Mouse (Mus musculus) kidney, postnatal 0 days (tissue): ENCODE measurements at regions not wholly inside any gene's neighbourhood (a gene's known extent, or its start where the extent isn't known, plus 50 kb on each side); places are given as distances from the start of the nearest gene placed in this dataset.

Experiments
- ATAC-seq: fragments of 200-750 bp; cut with Nextera tagmentation; replicated peaks from 2 replicates; pipeline ENCODE4 v1.8.0; 2017; ENCODE audit warnings: low read depth, moderate number of reproducible peaks, moderate TSS enrichment, moderate library complexity; ENCODE audit not compliant: low FRiP score
- DNase-seq: peaks from one replicate; pipeline ENCODE4 v3.0.0-alpha.2; 2016; ENCODE audit warnings: low spot score
- H3K27ac ChIP-seq: fragments of 300-500 bp; sonication (generic); 2 replicates; pipeline ENCODE4 v1.5.1; 2014; ENCODE audit warnings: mild to moderate bottlenecking
- H3K27me3 ChIP-seq: fragments of 300-500 bp; sonication (generic); 2 replicates; pipeline ENCODE4 v1.6.1; 2014; ENCODE audit warnings: low read length, mixed read lengths; ENCODE audit not compliant: insufficient read depth
- H3K36me3 ChIP-seq: fragments of 300-500 bp; sonication (generic); 2 replicates; pipeline ENCODE4 v1.6.1; 2014; ENCODE audit warnings: low read length, mixed read lengths; ENCODE audit not compliant: insufficient read depth
- H3K4me1 ChIP-seq: fragments of 300-500 bp; sonication (generic); replicated peaks from 2 replicates; pipeline ENCODE4 v1.6.1; 2014; ENCODE audit warnings: antibody characterized with exemption, low read length, mixed read lengths; ENCODE audit not compliant: insufficient read depth
- H3K4me2 ChIP-seq: fragments of 300-500 bp; sonication (generic); 2 replicates; pipeline ENCODE4 v1.6.1; 2014; ENCODE audit warnings: mild to moderate bottlenecking, low read length, moderate library complexity, mixed read lengths
- H3K4me3 ChIP-seq: fragments of 300-500 bp; sonication (generic); replicated peaks from 2 replicates; pipeline ENCODE4 v1.5.1; 2014; ENCODE audit warnings: low read depth, low read length
- H3K9ac ChIP-seq: fragments of 300-500 bp; sonication (generic); 2 replicates; pipeline ENCODE4 v1.6.1; 2014; ENCODE audit warnings: low read depth, low read length
- H3K9me3 ChIP-seq: fragments of 300-500 bp; sonication (generic); replicated peaks from 2 replicates; pipeline ENCODE4 v1.6.1; 2016; ENCODE audit warnings: low read length, inconsistent platforms, mixed read lengths
- CTCF ChIP-seq: IDR thresholded peaks from 2 replicates; pipeline ENCODE4 v1.5.1; 2016; ENCODE audit warnings: antibody characterized with exemption, low read depth, mild to moderate bottlenecking, moderate library complexity
- WGBS: fragments of 180-500 bp; shearing (Covaris S2); extraction: QIAGEN DNeasy Blood & Tissue Kit; methylation state at CpG from one replicate; pipeline ENCODE4 v1.1.7; 2014; 5-methylcytosine and 5-hydroxymethylcytosine counted together

DNA sequence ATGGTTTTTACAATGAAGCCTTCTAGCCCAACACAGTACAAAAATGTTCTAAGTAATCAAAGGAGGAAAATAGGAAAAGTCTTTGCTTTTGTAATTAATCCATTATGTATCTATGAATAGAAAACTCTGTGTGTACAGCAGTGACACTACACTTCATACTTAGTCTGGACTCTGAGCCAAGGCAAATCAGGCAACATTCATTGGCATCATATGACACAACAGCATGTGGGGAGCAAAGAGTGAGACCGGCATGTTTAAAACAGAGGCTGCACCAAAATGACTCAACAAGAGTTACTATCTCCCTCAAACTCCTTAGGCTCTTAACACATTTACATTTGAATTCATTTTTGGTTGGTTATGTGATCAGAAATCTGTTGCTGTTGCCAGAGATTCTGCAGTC is 1039.5 kb downstream of the 5730522E02Rik start:
- Histone ChIP-seq H3K4me3 (no peak overlapping the region), H3K4me2 (no peak overlapping the region), H3K9me3 (no peaks in the 10 kb centered on the region), H3K9ac (no peak overlapping the region), H3K4me1 (no peaks in the 10 kb centered on the region), H3K27me3 (no peaks in the 10 kb centered on the region), H3K36me3 (no peaks in the 10 kb centered on the region), H3K27ac (no peak overlapping the region)
- no peak for TF ChIP-seq CTCF
- no peak for DNase-seq
- 89% methylated on average over 1 of the region's 1 CpGs for WGBS
- ATAC-seq, result no peak
